Mouse (Mus musculus): Measurements from ENCODE around the gene Pou2f1. TPM values are rescaled to one million over a fixed set of nuclear protein-coding genes. Genes with fewer than 3 reads are reported as not detected.
"Not testable (repeated sequence)": the region's sequence is repeated elsewhere in the genome, so short reads cannot be mapped to it uniquely, and the experiment has no call there.

The Pou2f1 gene
- total RNA-seq, 2 experiments from 2014 or later = 12.0 to 16.6 TPM

- intact Hi-C loops (cut with DNase I) = loop anchor here (5.0 to 10.0 kb wide), 5 partner anchors 90 to 542 kb away; partner anchors contain the start of genes Dcaf6, Mpc2 and Tada1
- no peak for DNase-seq
Observed at GRCm38 (mm10) chr1:166007026-166007425, 4.5 kb upstream of the Pou2f1 start.

- intact Hi-C loops (cut with DNase I) = loop anchor here (10.0 kb wide), 4 partner anchors 229 to 539 kb away; partner anchors contain the start of genes Dcaf6, Mpc2 and Tada1
- peak; percentile 94 to 96 for DNase-seq
Observed at GRCm38 (mm10) chr1:166003181-166004022, 924 bp upstream of the Pou2f1 start.

GRCm38 (mm10) chr1:166001904-166002489 is 481 bp downstream of the Pou2f1 start:
- DNase-seq = no peak
- intact Hi-C loops (cut with DNase I) = loop anchor here (1.0 to 10.0 kb wide), 5 partner anchors 151 to 537 kb away; partner anchors contain the start of genes Dcaf6, Mpc2 and Tada1

GRCm38 (mm10) chr1:166001121-166001903 is 1.2 kb downstream of the Pou2f1 start:
- intact Hi-C loops (cut with DNase I) = loop anchor here (10.0 kb wide), 4 partner anchors 227 to 537 kb away; partner anchors contain the start of genes Dcaf6, Mpc2 and Tada1
- peak; percentile 41 to 53 for DNase-seq

- intact Hi-C loops (cut with DNase I) = loop anchor here (10.0 kb wide), 4 partner anchors 226 to 536 kb away; partner anchors contain the start of genes Dcaf6, Mpc2 and Tada1
- peak; percentile 40 to 48 for DNase-seq
Observed at GRCm38 (mm10) chr1:166000601-166001120, 1.8 kb downstream of the Pou2f1 start.

- DNase-seq = no peak
- intact Hi-C loops (cut with DNase I) = loop anchor here (10.0 kb wide), 4 partner anchors 225 to 535 kb away; partner anchors contain the start of genes Dcaf6, Mpc2 and Tada1
Observed at GRCm38 (mm10) chr1:165999709-166000108, 2.8 kb downstream of the Pou2f1 start.

- intact Hi-C loops (cut with DNase I) = no loop called here
- no peak for DNase-seq
Observed at GRCm38 (mm10) chr1:165995661-165996055, 6.8 kb downstream of the Pou2f1 start.

- intact Hi-C loops (cut with DNase I); DNase-seq: not testable (repeated sequence)
Observed at GRCm38 (mm10) chr1:165995011-165995660, 7.3 kb downstream of the Pou2f1 start.

- DNase-seq = no peak
- intact Hi-C loops (cut with DNase I) = no loop called here
Observed at GRCm38 (mm10) chr1:165994279-165994678, 8.2 kb downstream of the Pou2f1 start.

GRCm38 (mm10) chr1:165993270-165994156 is 9.0 kb downstream of the Pou2f1 start:
- intact Hi-C loops (cut with DNase I) = no loop called here
- DNase-seq = no peak

- intact Hi-C loops (cut with DNase I) = no loop called here
- DNase-seq = no peak
Observed at GRCm38 (mm10) chr1:165988536-165988935, 13.9 kb downstream of the Pou2f1 start.

GRCm38 (mm10) chr1:165988072-165988471 is 14.4 kb downstream of the Pou2f1 start:
- no peak for DNase-seq
- intact Hi-C loops (cut with DNase I) = no loop called here

GRCm38 (mm10) chr1:165985743-165986360 is 16.6 kb downstream of the Pou2f1 start:
- intact Hi-C loops (cut with DNase I) = no loop called here

GRCm38 (mm10) chr1:165985186-165985585 is 17.3 kb downstream of the Pou2f1 start:
- intact Hi-C loops (cut with DNase I) = no loop called here
- DNase-seq = no peak

More at GRCm38 (mm10) chr1:165985743-165986360, 16.6 kb downstream of the Pou2f1 start:
- no peak for DNase-seq

GRCm38 (mm10) chr1:165976672-165977448 is 25.6 kb downstream of the Pou2f1 start:
- peak; percentile 57 to 66 for DNase-seq
- intact Hi-C loops (cut with DNase I) = loop anchor here (1.0 kb wide), 1 partner anchor 10 kb away; no protein-coding TSS in a partner anchor

- no peak for DNase-seq
- intact Hi-C loops (cut with DNase I) = no loop called here
Observed at GRCm38 (mm10) chr1:165969001-165969690, 33.3 kb downstream of the Pou2f1 start.

All from heart, postnatal 10 days (tissue).